Mouse (Mus musculus): ENCODE results near the gene Elmsan1.

DNA sequence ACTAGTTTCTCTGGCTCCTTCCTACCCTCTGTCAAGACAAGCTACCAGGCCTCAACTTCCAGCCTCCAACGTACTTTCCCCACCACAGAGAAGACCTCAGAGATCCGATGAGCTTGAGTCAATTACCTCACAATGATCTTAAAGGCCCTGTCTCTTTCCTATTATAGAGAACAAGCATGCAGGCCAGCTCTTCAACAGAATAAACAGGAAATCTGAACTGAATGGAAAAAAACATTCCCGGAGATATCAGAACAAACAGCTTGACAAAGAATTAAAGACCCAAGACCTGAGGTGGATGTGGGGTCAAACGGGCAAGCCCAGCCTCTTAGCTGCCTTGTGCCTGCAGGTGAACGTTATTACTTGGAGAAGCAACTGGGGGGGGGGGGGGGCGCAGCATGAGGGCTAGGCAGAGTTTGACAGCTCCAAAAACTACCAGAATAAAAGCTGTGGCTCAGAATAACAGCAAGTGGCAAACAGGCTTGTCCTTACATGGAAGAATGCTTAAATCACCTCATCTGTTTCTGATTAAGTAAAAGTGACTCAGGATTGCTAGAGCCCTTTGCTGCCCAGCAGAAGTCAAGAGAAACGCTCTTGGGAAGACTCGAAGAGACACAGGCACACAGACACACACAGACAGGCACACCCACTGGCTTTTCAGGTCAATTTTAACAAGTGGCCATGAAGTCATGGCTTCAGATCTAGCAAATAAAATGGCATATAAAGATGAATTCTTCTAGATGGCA, 52.9 kb downstream of the Elmsan1 start:
- TF ChIP-seq CTCF (conservative IDR thresholded peaks at IDR 0.05; ENCODE audit: low read length) (no peak), POU5F1 (IDR thresholded peaks at IDR 0.05; ENCODE audit: borderline replicate concordance, low read length) (no peak), NANOG (IDR thresholded peaks at IDR 0.05; ENCODE audit: borderline replicate concordance, low read length) (no peak)
